Mouse (Mus musculus) MEL (cell line): Measurements from ENCODE around the gene Epop. TPM values are rescaled to one million over a fixed set of nuclear protein-coding genes. Genes with fewer than 3 reads are reported as not detected.

Experiments
- DNase-seq: peaks from one replicate; pipeline ENCODE4 v3.0.0; 2011; ENCODE audit warnings: low read depth, low spot score
- H3K27ac ChIP-seq: 2 replicates; pipeline ENCODE4 v1.5.1; 2012; ENCODE audit warnings: low read depth, mild to moderate bottlenecking, control low read depth, low read length, moderate library complexity; ENCODE audit not compliant: control insufficient read depth
- H3K27me3 ChIP-seq, 2 experiments: fragments of 150-350 bp in 1 of 2; sonication (generic) in 1 of 2; 2 replicates each; pipeline ENCODE4 v1.6.1; 2012; ENCODE audit warnings: low read length in 2 of 2, mild to moderate bottlenecking in 2 of 2, improper control_type of control experiment in 1 of 2, moderate library complexity in 1 of 2; ENCODE audit not compliant: insufficient read depth in 2 of 2, control insufficient read depth in 1 of 2
- H3K36me3 ChIP-seq, 2 experiments: 2 replicates each; pipeline ENCODE4 v1.6.1; 2012 to 2014; ENCODE audit warnings: low read length in 2 of 2, improper control_type of control experiment in 1 of 2, inconsistent platforms in 1 of 2, mild to moderate bottlenecking in 1 of 2; ENCODE audit not compliant: insufficient read depth in 2 of 2, control insufficient read depth in 1 of 2
- H3K4me1 ChIP-seq, 2 experiments: fragments of 150-350 bp in 1 of 2; sonication (generic) in 1 of 2; 2 replicates each; pipeline ENCODE4 v1.6.1; 2012; ENCODE audit warnings: low read length in 2 of 2, improper control_type of control experiment in 1 of 2, mild to moderate bottlenecking in 1 of 2; ENCODE audit not compliant: insufficient read depth in 2 of 2, control insufficient read depth in 1 of 2
- H3K4me3 ChIP-seq, 2 experiments: fragments of 150-350 bp in 1 of 2; sonication (generic) in 1 of 2; 2 replicates each; pipeline ENCODE4 v1.5.1; 2012; ENCODE audit warnings: low read depth in 2 of 2, low read length in 2 of 2, mild to moderate bottlenecking in 2 of 2, moderate library complexity in 2 of 2, control low read depth in 1 of 2, improper control_type of control experiment in 1 of 2; ENCODE audit not compliant: control insufficient read depth in 1 of 2, insufficient read depth in 1 of 2
- H3K79me2 ChIP-seq: 2 replicates; pipeline ENCODE4 v1.6.1; 2012; ENCODE audit warnings: mild to moderate bottlenecking, low read length, moderate library complexity; ENCODE audit not compliant: control insufficient read depth, poor library complexity, insufficient read depth
- H3K9ac ChIP-seq: 2 replicates; pipeline ENCODE4 v1.6.1; 2012; ENCODE audit warnings: low read depth, mild to moderate bottlenecking, control low read depth, low read length, moderate library complexity; ENCODE audit not compliant: control insufficient read depth, poor library complexity, severe bottlenecking
- H3K9me3 ChIP-seq: fragments of 150-350 bp; sonication (generic); replicated peaks from 2 replicates; pipeline ENCODE4 v1.6.1; 2012; ENCODE audit warnings: mild to moderate bottlenecking, low read length, improper control_type of control experiment, moderate library complexity; ENCODE audit not compliant: insufficient read depth
- BHLHE40 ChIP-seq: IDR thresholded peaks from 2 replicates; pipeline ENCODE4 v1.6.1; 2012; ENCODE audit warnings: low read depth, mild to moderate bottlenecking, inconsistent platforms, low read length, improper control_type of control experiment, borderline replicate concordance
- CHD1 ChIP-seq: IDR thresholded peaks from 2 replicates; pipeline ENCODE4 v1.6.1; 2012; ENCODE audit warnings: low read depth, mild to moderate bottlenecking, inconsistent platforms, low read length, improper control_type of control experiment
- CHD2 ChIP-seq: IDR thresholded peaks from 2 replicates; pipeline ENCODE4 v1.6.1; 2011; ENCODE audit warnings: low read length, improper control_type of control experiment
- E2F4 ChIP-seq: IDR thresholded peaks from 2 replicates; pipeline ENCODE4 v1.6.1; 2011; ENCODE audit warnings: low read depth, low read length, improper control_type of control experiment, borderline replicate concordance
- ETS1 ChIP-seq: IDR thresholded peaks from 2 replicates; pipeline ENCODE4 v1.6.1; 2012; ENCODE audit warnings: low read depth, mild to moderate bottlenecking, inconsistent platforms, low read length, improper control_type of control experiment, moderate library complexity
- GABPA ChIP-seq: IDR thresholded peaks from 2 replicates; pipeline ENCODE4 v1.6.1; 2012; ENCODE audit warnings: low read depth, mild to moderate bottlenecking, inconsistent platforms, low read length, improper control_type of control experiment, moderate library complexity
- KAT2A ChIP-seq: conservative IDR thresholded peaks from 2 replicates; pipeline ENCODE4 v1.6.1; 2012; ENCODE audit warnings: low read depth, low read length, improper control_type of control experiment, inconsistent platforms
- POLR2AphosphoS5 ChIP-seq: IDR thresholded peaks from 2 replicates; pipeline ENCODE4 v1.6.1; 2012; ENCODE audit warnings: low read depth, borderline replicate concordance, mild to moderate bottlenecking, inconsistent platforms, low read length, moderate library complexity, mixed read lengths
- RCOR1 ChIP-seq: IDR thresholded peaks from 2 replicates; pipeline ENCODE4 v1.6.1; 2012; ENCODE audit warnings: low read depth, mild to moderate bottlenecking, inconsistent platforms, low read length, improper control_type of control experiment
- SIN3A ChIP-seq: IDR thresholded peaks from 2 replicates; pipeline ENCODE4 v1.6.1; 2012; ENCODE audit warnings: low read length, improper control_type of control experiment, inconsistent platforms
- SMC3 ChIP-seq: IDR thresholded peaks from 2 replicates; pipeline ENCODE4 v1.6.1; 2011; ENCODE audit warnings: low read depth, low read length, improper control_type of control experiment
- TAL1 ChIP-seq: IDR thresholded peaks from 2 replicates; pipeline ENCODE4 v1.6.1; 2012; ENCODE audit warnings: mild to moderate bottlenecking, inconsistent platforms, low read length, moderate library complexity, mixed read lengths
- TBP ChIP-seq: IDR thresholded peaks from 2 replicates; pipeline ENCODE4 v1.8.0; 2011; ENCODE audit warnings: low read depth, low read length, improper control_type of control experiment
- TCF12 ChIP-seq: IDR thresholded peaks from 2 replicates; pipeline ENCODE4 v1.6.1; 2014; ENCODE audit warnings: low read depth, mild to moderate bottlenecking, inconsistent platforms, low read length, improper control_type of control experiment, moderate library complexity
- UBTF ChIP-seq: IDR thresholded peaks from 2 replicates; pipeline ENCODE4 v1.6.1; 2012; ENCODE audit warnings: low read depth, mild to moderate bottlenecking, inconsistent platforms, low read length, improper control_type of control experiment, moderate library complexity, borderline replicate concordance; ENCODE audit not compliant: insufficient read depth
- USF1 ChIP-seq: IDR thresholded peaks from 2 replicates; pipeline ENCODE4 v1.6.1; 2014; ENCODE audit warnings: low read depth, mild to moderate bottlenecking, inconsistent platforms, low read length, improper control_type of control experiment, moderate library complexity
- USF2 ChIP-seq, 2 experiments: IDR thresholded peaks; 2 replicates each; pipeline ENCODE4 v1.6.1; 2011 to 2012; ENCODE audit warnings: improper control_type of control experiment in 2 of 2, low read length in 2 of 2, borderline replicate concordance in 1 of 2, inconsistent platforms in 1 of 2, low read depth in 1 of 2, mild to moderate bottlenecking in 1 of 2; ENCODE audit not compliant: insufficient read depth in 1 of 2
- ZKSCAN1 ChIP-seq: IDR thresholded peaks from 2 replicates; pipeline ENCODE4 v1.6.1; 2012; ENCODE audit warnings: low read depth, mild to moderate bottlenecking, inconsistent platforms, low read length, improper control_type of control experiment, moderate library complexity
- ZNF384 ChIP-seq: IDR thresholded peaks from 2 replicates; pipeline ENCODE4 v1.6.1; 2012; ENCODE audit warnings: low read depth, mild to moderate bottlenecking, inconsistent platforms, low read length, improper control_type of control experiment
- polyA plus RNA-seq, 2 experiments: library from polyadenylated mRNA; stranded (reverse) in 1 of 2; unstranded in 1 of 2; fragments of >175 nt in 1 of 2; fragments of >200 nt in 1 of 2; gene quantifications; 2 replicates each; pipeline versions ENCODE4 v1.2.1 to v1.2.4; 2012; ENCODE audit warnings: low replicate concordance in 2 of 2, low read depth in 1 of 2; ENCODE audit not compliant: insufficient read length in 2 of 2, insufficient read depth in 1 of 2, missing spikeins in 1 of 2
- total RNA-seq: library from RNA; depleted of rRNA; stranded (reverse); fragments of 300-350 nt; gene quantifications from 2 replicates; pipeline ENCODE4 v1.2.3, GENCODE M21; 2012

Gene Epop
- total and polyA plus RNA-seq, 3 experiments = not detected

GRCm38 (mm10) chr11:97641668-97642067 is 12.2 kb upstream of the Epop start:
- H3K36me3 ChIP-seq = no peaks in the 10 kb centered on the region
- H3K27ac ChIP-seq = no peak overlapping the region
- H3K79me2 ChIP-seq = no peaks in the 10 kb centered on the region
- H3K27me3 ChIP-seq = no peaks in the 10 kb centered on the region; a peak in 1 of 4 replicates
- H3K4me1 ChIP-seq = no peaks in the 10 kb centered on the region
- no peaks in the 10 kb centered on the region for H3K9me3 ChIP-seq
- no peak overlapping the region for H3K9ac ChIP-seq
- no peak overlapping the region for H3K4me3 ChIP-seq
- no peak for DNase-seq
- TF ChIP-seq TCF12 (no peak), SMC3 (no peak), GABPA (no peak), CHD1 (no peak), CHD2 (no peak), ZKSCAN1 (no peak), POLR2AphosphoS5 (no peak), TAL1 (no peak), TBP (no peak), ZNF384 (no peak), E2F4 (no peak), KAT2A (no peak), USF1 (no peak), ETS1 (no peak), RCOR1 (no peak), USF2 (IDR thresholded peaks at IDR 0.05; ENCODE audit: borderline replicate concordance in 1 of 2, insufficient read depth in 1 of 2, low read depth in 1 of 2, low read length in 2 of 2) (no peak), SIN3A (no peak), UBTF (no peak), BHLHE40 (no peak)

GRCm38 (mm10) chr11:97635468-97636019 is 6.0 kb upstream of the Epop start:
- H3K27ac ChIP-seq = no peak overlapping the region
- peaks cover 0 to 3% of the 10 kb centered on the region in 2 experiments; a peak in 1 of 4 replicates for H3K4me1 ChIP-seq
- H3K4me3 ChIP-seq = no peak overlapping the region
- no peaks in the 10 kb centered on the region for H3K79me2 ChIP-seq
- H3K27me3 ChIP-seq = peaks cover 3 to 6% of the 10 kb centered on the region in 2 experiments
- no peak overlapping the region for H3K9ac ChIP-seq
- no peaks in the 10 kb centered on the region for H3K9me3 ChIP-seq
- DNase-seq = no peak
- H3K36me3 ChIP-seq = 0 out of 4 replicates have a peak, but pooled peaks cover 0 to 2% of the 10 kb centered on the region in 2 experiments
- TF ChIP-seq TAL1 = no peak
- TF ChIP-seq, all 39 proteins: peak for 0
